Mouse (Mus musculus): Measurements from ENCODE around the gene Tram2.

GRCm38 (mm10) chr1:21014463-21014862 is 64.6 kb downstream of the Tram2 start:
- TF ChIP-seq CTCF (IDR thresholded peaks at IDR 0.05; ENCODE audit: low read depth, low read length) = no peak
- TF ChIP-seq TAL1 (conservative IDR thresholded peaks at IDR 0.05; ENCODE audit: low read depth, low read length) = no peak

Measured in G1E (cell line).